Mouse (Mus musculus) cerebellum, adult 8-10 months (tissue): ENCODE results near the gene Dock6.
A peak's percentile ranks its signal among the peaks of the same experiment; 100 is the strongest.
"Not testable (repeated sequence)": the region's sequence is repeated elsewhere in the genome, so short reads cannot be mapped to it uniquely, and the experiment has no call there.

ENCODE experiments used
- DNase-seq: peaks from one replicate; pipeline ENCODE4 v3.0.0; 2022

The Dock6 gene

DNA sequence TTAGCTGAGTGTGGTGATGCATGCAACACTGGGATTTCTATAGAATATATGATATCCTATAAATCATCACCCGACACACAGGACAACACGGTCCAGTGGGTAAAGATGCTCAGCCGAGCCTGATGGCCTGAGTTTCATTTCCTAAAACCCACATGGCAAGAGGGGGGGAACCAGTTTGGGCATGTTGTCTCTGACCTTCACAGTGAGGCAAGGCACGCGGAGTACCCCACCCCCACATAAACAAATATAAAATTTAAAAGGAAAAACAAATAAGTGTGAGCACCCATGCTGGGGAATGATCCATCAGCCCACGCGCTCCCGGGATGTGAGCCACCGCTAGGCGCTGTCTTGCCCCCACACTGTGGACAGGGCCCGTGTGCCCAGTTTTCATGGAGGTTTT is 45.5 kb downstream of the Dock6 start:
- DNase-seq, result no peak

DNA sequence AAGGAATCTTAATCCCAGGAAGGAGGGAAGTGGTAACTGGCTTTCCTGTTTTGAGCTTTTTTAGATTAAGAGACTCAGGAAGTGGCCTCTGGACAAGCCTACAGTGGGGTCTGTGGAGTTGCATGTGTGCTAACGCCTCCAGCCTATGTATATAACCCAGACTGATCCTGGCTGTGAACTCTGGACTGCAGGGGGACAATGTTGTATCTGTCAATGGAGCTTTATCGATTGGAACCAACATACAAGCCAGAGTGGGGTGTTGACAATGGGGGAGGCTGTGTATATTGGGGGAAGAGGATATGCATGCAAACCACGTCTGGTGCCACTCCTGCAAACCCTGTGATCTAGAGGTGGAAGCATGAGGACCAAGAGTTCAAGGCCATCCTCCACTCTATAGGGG is 46.1 kb downstream of the Dock6 start:
- DNase-seq, result no peak

DNA sequence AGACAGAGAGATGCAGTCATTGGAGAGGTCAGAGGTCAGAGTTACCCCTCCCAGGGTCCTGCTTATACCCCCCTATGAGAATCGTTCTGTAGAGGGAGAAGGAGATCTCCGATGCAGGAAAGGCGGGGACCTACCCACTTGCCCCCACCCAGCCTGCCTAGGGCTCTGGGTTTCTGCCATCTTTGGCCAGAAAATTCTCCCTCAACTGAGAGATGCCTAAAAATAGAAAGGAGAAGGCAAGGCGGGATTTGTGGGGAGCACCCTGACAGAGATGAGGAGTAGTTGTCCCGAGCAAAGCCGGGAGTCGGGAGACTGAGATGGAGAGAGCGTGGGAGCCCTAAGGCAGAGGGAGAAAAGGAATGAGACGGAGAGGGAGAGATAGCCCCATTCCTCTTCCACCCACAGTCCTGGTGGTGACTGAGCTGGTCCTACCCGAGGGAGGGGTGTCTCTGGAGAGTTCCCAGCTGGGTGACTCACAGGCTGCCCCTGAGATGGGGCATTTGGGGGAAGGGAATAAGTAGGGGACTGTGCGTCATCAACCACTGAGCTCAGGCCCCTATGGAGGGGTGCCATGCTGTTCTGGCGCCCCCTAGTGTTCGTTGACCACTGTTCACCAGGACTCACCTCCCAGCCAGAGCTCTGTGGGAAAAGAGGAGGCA is 48.3 kb downstream of the Dock6 start:
- DNase-seq, result peak; percentile 92

DNA sequence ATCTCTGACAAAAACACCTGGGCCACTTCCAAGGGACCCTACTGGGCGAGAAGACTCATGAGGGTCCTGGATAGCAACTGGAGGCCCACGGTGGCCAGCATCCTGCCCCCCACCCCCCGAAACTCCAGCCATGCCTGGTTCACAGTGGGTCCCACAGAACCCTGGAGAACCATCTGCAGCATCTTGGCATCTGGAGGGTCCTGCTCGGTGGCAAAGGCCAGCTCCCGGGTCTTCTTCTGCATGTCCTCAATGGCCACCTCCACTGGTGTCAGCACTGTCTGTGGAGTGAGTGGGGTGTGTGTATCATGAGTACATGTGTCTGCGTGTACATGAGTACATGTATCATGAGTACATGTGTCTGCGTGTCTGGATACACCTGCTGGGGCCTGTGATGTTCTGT is 50.8 kb downstream of the Dock6 start:
- no peak for DNase-seq

DNA sequence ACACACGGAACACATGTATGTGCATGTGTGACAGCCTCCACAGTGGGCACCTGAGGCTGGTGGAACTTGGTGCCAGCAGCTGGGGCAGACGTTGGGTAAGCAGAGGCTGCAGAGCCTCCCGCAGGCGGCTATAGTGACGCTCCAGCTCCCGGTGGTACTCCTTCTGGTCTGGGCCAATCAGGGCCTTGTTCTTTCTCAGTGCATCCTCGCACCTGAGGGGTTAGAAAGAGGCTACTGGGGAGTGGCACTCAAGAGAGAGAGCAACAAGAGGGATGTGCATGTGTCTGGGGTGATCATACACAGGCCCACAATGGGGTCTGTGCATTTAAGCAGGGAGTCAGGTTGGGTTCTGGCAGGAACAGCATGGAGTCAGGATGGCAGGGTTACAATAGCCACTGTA is 51.3 kb downstream of the Dock6 start:
- no peak for DNase-seq

DNA sequence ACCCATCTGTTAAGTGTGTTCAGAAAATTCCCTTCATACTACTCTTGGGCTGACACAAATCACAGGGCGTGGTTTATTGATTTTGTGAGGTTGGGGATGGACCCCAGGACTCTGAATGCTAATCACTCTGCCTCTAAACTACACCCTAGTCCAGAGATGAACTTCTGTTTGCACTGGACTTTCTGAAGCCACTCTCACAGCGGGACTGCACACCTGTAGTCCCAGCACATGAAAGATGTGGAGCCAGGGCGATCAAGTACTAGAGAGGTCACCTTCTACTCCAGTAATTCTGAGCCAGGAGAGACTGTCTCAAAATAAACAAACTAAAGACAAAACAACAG is 53.5 kb downstream of the Dock6 start:
- no peak for DNase-seq

DNA sequence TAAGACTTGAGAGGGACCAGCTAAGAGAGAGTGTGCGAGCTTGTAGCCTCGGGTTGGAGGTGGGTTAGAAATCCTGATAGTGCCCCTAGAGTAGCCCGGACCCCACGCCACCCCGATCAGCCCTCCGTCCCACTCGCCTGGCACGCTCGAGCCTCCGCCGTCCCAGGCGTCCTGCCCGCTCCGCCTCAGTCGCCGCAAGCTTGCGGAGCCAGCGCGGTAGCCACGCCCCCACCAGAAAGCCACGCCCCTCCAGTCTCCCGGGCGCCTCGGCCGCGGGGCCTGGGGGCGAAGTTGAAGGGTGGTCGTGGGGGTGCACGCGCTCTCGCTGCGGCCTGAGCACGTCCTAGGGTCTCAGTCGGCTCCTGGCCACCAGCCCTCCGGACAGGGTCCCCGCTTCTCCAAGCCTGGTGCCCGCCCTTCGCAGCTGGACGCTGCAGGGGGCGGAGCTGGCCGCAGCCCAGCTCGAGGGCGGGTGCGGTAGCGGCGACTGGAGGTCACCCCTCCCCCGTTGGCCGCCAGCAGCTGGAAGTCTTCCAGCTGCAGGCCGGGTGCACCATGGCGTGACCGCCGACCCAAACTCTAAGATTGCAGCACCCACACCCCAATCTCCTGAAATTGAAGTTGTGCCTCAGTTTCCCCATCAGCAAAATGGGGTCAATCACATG is 54.0 kb downstream of the Dock6 start, which contains the start of gene Kank2:
Gene Kank2 (minus strand): TSS at position 400 of the 665 bp plus-strand sequence.
- DNase-seq, result peak; percentile 76

DNA sequence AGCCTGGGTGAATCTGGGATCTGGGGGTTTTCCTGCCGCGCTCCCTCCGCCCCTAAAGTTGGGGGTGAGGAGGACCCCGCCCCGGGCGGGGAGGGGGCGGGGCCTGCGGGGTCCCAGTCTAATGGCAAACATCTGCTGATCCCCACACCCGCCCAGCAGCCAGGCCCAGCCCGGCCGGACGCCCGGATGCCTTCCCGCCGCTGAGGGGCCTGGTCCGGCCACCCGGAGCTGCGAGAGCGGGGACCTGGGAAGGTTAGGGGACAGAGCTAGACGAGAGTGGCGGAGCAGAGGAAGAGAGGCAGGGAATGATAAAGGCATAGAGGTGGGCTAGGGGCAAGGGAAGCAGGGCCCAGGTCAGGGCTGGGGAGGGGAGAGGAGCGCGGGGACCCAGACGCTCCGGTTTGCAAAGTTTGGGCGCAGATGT is 54.5 kb downstream of the Dock6 start:
- peak; percentile 37 for DNase-seq

DNA sequence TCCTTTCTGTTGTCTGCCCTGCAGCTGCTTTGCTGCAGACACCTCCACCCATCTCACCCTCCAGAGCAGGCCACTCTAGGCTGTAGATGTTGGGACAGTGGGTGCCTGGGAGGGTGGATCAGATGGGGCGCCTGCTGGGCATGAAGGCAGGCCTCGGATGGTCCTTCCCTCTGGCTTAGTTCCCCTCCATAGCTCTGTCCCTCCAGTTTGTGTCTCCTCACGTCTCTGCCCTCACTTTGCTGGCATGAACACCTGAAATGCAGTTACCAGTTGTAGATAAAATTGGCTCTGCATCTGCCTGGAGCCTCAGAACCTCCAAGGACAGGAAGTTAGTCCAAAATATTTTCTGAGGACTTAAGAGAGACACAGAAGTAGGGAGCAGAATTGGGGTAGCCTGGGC is 55.5 kb downstream of the Dock6 start:
- DNase-seq, result no peak

DNA sequence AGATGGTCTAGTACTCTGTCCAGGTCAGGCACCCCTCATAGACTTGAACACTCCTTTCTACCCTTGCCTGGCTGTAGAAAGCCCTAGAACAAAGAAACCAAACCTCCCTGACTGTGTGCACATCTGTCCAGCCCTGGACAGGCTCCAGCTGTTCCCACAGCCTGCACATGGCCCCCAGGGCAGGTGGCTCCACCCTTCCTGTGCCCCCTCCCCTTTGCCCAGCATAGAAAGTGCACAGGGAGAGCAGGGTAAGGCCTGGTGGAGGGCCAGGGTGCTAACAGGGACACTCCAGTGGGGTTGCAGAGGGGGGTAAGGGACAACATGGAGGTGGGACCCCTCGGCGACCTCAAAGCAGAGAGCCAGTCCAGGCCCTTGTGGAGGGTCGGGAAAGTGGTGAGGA is 56.2 kb downstream of the Dock6 start:
- DNase-seq, result no peak

DNA sequence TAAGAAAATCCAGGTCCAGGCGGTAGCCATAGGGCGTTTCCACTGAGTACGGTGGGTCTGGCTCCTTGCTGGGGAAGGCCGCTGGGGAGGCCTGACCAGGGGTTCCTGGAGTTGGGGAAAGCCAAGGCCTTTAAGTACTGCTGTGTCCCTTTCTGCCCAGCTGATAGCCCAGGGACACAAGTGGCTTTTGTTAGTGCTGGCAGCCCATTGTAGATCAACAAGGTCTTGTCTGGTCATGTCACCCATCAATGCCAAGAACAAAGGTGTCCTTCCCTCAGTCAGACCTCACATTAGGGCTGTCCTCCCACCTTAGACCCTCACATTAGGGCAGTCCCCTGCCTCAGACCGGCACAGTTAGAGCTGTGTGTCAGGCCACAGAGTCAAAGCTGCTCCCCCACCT is 56.9 kb downstream of the Dock6 start:
- no peak for DNase-seq

DNA sequence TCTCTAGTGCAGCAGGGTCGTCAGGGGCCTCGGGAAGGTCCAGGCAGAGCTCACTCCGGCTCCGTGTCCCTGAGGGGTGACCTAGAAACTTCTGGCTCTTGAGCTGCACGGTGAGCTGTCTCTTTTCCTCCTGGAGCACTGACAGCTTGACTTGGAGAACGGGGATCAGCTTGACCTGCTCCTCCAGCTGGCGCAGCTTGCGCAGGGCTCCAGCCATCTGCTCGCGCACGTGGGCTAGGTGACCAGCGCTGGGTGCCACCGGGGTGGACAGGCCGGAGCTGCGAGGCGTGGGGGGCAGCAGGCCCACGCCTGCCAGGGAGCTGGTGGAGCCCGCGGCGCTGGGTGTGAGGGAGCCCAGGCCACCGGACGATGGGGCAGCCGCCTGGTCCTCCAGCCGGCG is 57.5 kb downstream of the Dock6 start:
- peak; percentile 79 for DNase-seq

DNA sequence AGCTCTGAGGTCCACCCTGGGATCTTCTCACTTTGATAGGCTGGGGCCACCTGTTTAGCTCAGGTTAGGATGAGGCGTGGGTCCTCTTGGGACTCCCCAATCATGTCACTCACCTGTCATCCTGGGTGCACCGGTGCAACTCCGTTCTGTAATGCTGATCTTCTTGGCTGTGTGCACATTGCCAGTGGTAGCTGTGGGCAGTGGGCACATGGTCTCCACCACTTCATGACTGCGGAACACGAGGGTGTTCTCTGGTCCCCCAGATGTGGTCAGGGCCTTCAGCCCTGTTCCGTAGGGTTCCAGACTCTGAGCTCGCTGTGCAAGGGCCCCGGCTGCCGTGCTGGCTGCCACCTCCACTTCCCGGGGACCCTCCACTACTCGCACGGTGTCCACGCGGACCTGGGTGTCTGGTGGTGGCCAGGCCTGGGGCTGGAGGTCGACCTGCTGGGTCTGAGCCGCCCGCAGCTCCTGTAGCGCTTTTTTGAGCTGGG is 58.0 kb downstream of the Dock6 start:
- DNase-seq, result no peak

DNA sequence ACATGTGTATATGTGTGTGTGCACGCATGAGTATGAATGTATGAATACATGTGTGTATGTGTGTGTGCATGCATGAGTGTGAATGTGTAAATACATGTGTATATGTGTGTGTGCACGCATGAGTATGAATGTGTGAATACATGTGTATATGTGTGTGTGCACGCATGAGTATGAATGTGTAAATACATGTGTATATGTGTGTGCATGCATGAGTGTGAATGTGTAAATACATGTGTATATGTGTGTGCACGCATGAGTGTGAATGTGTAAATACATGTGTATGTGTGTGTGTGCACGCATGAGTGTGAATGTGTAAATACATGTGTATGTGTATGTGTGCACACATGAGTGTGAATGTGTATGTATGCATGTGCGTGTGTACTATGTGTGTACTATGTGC is 58.9 kb downstream of the Dock6 start:
- DNase-seq, result not testable (repeated sequence)

DNA sequence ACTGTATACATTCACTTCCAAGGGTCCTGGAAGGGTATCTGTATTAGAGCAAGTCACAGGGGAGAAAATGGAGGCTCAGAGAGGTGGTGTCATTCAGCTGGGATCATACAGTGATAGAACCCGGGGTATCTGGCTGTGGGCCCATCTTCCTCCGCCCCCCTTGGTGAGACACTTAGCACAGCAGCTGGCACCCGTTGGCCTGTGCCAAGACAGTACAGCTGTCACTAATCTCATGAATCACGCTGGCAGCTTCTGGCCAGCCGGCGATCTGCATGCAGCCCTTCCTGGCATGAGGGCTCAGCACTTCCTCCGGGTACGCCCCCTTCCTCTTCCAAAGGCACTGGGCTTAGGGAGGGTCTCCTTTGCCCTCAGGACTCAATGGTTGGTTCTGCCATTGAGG is 59.8 kb downstream of the Dock6 start:
- DNase-seq, result peak; percentile 58

DNA sequence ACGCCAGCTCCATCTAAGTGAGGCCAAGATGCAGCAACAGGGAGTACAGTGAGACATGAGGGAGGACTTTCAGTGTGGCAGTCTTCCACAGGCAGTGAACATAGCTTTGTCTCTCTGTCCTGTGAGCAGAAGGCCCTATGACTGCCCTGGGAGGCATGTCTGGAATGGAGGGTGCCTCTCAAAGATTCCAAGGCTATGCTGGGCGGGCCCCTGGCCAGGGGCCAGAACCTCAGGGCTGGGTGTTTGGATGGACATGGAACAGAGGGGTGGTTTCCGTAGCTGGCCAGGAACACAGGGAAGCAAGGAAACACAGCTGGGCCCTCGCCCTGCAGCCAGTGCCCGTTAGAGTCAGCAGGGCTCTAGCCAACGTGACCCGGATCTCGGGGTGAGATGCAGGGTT is 60.6 kb downstream of the Dock6 start:
- DNase-seq, result no peak

DNA sequence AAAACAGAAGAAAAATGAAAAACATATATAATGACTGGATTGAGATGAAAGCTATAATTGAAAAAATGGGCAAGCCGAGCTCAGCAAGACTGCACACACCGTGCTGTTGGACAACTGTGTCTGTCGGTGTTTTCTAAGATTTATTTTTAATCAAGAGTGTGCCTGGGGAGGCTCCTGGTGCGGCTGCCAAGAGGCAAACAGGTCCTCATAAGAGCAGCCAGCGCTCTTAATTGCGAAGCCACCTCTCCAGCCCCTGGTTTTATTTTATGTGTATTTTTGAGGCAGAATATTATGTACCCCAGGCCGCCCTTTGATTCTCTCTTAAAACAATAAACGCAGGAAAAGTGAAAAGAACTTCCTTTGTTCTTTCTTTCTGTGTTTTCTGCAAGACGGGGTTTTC is 64.2 kb downstream of the Dock6 start:
- no peak for DNase-seq

DNA sequence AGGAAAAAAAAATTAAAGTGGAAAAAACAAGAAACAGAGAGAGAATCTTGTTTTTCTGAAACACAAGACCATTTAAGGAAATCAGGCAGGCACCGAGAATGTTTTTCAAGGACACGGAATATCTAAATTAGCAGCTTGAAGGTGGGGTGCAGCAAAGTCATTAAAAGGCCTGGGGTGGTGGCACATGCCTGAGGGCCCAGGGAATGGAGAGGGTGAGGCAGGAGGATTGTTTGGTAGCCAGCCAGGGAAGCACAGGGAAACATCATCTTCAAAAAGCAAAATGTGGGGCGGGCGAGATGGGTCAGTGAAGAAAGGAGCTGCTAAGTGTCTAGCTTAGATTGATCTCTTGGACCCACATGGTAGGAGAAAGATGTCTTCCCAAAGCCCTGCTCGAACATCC is 64.8 kb downstream of the Dock6 start:
- no peak for DNase-seq

DNA sequence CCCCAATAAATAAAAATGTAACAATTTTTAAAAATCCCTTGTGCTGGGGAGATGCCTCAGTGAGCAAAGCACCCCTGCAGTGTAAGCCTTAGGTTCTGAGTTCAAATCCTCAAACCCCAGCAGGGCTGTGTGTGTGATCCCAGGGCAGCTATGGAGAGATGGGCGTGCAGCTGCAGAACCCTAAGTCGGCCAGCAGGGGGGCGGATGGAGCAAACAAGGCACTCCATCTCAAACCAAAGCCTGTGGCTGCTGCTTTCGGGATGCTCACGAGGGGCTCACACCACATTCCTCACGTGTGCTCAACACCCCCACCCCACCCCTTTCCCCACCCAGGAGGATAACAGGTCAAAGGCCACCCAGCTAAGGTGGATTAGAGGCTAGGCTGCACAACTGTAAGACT is 65.5 kb downstream of the Dock6 start:
- DNase-seq, result peak; percentile 67

DNA sequence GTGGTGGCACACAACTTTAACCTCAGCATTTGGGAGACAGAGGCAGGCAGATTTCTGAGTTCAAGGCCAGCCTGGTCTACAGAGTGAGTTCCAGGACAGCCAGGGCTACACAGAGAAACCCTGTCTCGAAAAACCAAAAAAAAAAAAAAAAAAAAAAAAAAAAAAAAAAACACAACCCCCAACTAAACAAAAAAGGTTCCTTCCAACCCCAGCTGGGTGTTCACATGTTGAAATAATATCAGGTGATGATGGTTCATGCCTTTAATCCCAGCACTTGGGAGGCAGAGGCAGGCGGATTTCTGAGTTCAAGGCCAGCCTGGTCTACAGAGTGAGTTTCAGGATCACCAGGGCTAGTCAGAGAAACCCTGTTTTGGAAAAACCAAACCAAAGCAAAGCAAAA is 66.1 kb downstream of the Dock6 start:
- DNase-seq, result not testable (repeated sequence)

DNA sequence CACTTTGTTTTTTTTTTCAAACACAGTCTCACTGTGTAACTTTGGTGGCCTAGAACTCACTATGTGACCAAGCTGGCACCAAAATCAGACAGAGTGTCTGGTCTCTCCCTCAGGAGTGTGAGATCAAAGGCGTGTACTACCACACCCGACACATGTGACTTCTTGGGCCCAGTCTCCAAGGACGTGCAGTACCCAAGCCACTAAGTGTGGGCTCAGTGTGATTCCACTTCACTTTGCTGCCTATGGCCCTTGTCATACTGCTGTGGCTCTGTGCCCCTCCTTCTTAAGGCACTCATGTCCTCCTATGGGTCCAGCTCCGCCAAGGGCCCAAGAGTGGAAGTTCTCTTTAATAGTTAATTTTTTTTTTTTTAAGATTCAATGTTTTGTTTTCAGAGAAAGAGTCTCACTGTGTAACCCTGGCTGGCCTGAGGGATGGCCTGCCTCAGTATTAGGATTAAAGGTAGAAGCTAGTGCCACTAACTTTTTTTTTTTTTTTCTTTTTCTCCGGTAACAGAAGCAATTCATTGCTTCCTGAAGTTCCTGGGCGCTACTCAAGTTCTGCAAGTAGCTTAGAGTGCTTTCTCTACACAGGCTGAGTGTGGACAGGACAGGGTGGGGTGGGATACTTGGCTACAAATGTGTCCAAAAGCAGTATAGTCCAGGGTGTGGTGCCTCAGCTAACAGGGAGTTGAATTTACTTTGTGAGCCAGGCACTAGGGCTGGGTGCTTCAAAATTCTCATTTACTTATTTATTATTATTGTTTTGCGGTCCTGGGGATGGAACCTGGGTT is 67.7 kb downstream of the Dock6 start:
- DNase-seq, result no peak

DNA sequence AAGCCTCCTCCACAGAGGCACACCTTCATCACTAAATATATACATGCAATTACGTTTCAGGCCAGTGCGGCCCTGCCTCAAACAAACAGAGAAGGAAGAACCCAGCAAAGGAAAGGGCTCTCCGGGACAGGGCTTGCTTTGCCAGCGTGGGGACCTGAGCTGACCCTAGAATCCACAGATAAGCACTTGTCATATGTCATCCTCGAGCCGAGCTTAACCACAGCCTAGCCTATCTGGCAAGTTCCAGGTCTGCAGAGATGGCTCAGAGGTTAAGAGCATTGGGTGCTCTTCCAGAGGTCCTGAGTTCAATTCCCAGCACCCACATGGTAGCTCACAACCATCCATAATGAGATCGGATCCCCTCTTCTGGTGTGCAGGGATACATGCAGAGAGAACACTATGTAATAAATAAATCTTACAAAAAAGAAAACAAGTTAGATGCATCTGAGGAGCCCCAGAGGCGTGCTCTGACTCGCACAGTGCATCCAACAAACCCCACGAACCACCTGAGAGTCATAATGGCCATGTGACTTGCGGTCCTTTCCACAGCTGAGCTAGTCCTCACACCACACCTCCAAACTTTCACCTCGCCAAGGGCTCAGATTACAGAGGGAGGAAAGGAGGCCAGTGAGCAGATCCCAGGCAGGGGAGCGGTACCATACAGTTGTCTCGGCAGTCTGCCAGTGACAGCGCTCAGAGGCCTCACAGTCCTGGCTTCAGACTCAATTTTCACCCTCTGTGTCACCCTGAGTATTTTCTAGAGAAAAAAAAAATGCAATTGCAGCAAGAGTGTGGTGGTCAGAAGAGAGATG is 70.6 kb downstream of the Dock6 start:
- no peak for DNase-seq

DNA sequence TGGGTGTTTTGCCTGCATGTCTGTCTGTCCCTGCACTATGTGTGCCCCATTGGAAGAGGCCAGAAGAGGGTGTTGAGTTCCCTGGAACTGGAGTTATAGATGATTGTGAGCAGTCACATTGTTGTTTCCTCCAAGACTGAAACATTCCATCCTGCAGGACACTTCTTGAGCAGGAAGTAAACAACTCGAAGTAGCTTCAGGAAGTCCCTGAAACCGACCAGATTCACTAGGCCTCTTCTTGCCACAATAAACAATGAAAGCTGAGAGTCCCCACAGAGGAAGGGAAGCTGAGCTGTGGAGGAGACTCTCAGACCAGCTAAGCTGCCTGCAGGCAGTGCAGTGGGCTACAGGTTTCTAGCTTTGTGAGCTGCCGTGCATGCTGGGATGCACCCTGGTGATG is 74.7 kb downstream of the Dock6 start:
- DNase-seq, result no peak
